Mouse (Mus musculus) heart, postnatal 4 days (tissue): ENCODE measurements around the gene Itga5. TPM values are rescaled to one million over a fixed set of nuclear protein-coding genes. Genes with fewer than 3 reads are reported as not detected.
A peak's percentile ranks its signal among the peaks of the same experiment; 100 is the strongest.

Experiments
- DNase-seq: peaks from one replicate; pipeline ENCODE4 v3.0.0; 2021
- total RNA-seq, 2 experiments: library from RNA; stranded (reverse); gene quantifications; 2 replicates each; pipeline ENCODE4 v1.2.3; 2021

Gene Itga5
- total RNA-seq, 2 experiments from 2014 or later: 120 to 121 TPM

GRCm38 (mm10) chr15:103339961-103340337, 26.6 kb downstream of the Itga5 start, which contains the start of gene Zfp385a:
Zfp385a (minus strand) TSS chr15:103340093.
- DNase-seq: peak; percentile 44

- no peak for DNase-seq
These were observed 27.2 kb downstream of the Itga5 start for GRCm38 (mm10) chr15:103339166-103339960.

GRCm38 (mm10) chr15:103338829-103339165, 27.8 kb downstream of the Itga5 start:
- no peak for DNase-seq

GRCm38 (mm10) chr15:103336996-103337667, 29.4 kb downstream of the Itga5 start:
- no peak for DNase-seq

GRCm38 (mm10) chr15:103335488-103336235, 30.9 kb downstream of the Itga5 start:
- DNase-seq: no peak

GRCm38 (mm10) chr15:103335040-103335439, 31.5 kb downstream of the Itga5 start:
- DNase-seq: no peak

GRCm38 (mm10) chr15:103334194-103334593, 32.4 kb downstream of the Itga5 start:
- no peak for DNase-seq

GRCm38 (mm10) chr15:103333738-103334137, 32.8 kb downstream of the Itga5 start:
- no peak for DNase-seq

- no peak for DNase-seq
These were observed 33.4 kb downstream of the Itga5 start for GRCm38 (mm10) chr15:103333081-103333615.

- peak; percentile 95 for DNase-seq
These were observed 42.9 kb downstream of the Itga5 start for GRCm38 (mm10) chr15:103323455-103324247.

- DNase-seq: peak; percentile 70
These were observed 43.5 kb downstream of the Itga5 start for GRCm38 (mm10) chr15:103323070-103323454.

- no peak for DNase-seq
These were observed 44.2 kb downstream of the Itga5 start for GRCm38 (mm10) chr15:103322396-103322795.

GRCm38 (mm10) chr15:103321076-103321475, 45.5 kb downstream of the Itga5 start:
- peak; percentile 71 for DNase-seq

GRCm38 (mm10) chr15:103318201-103318816, 48.3 kb downstream of the Itga5 start:
- peak; percentile 61 for DNase-seq

- no peak for DNase-seq
These were observed 48.8 kb downstream of the Itga5 start for GRCm38 (mm10) chr15:103317731-103318130.

- DNase-seq: no peak
These were observed 49.4 kb downstream of the Itga5 start for GRCm38 (mm10) chr15:103317120-103317519.

GRCm38 (mm10) chr15:103315979-103316776, 50.4 kb downstream of the Itga5 start:
- DNase-seq: peak; percentile 78

- peak; percentile 89 for DNase-seq
These were observed 51.5 kb downstream of the Itga5 start for GRCm38 (mm10) chr15:103315011-103315502.

- DNase-seq: no peak
These were observed 52.4 kb downstream of the Itga5 start for GRCm38 (mm10) chr15:103314181-103314580.

- peak; percentile 67 for DNase-seq
These were observed 53.0 kb downstream of the Itga5 start for GRCm38 (mm10) chr15:103313495-103314095.
